Mouse (Mus musculus) gastrocnemius, postnatal 10 days (tissue): ENCODE measurements around the gene Thumpd1. TPM values are rescaled to one million over a fixed set of nuclear protein-coding genes. Genes with fewer than 3 reads are reported as not detected.
"Not testable (repeated sequence)": the region's sequence is repeated elsewhere in the genome, so short reads cannot be mapped to it uniquely, and the experiment has no call there.

Experiments
- DNase-seq: peaks from one replicate; pipeline ENCODE4 v3.0.0; 2021; ENCODE audit warnings: mixed read lengths
- long read RNA-seq, 2 experiments: library from polyadenylated mRNA; stranded (forward); transcript quantifications; one replicate each; pipeline ENCODE4 v2.0.0; 2021
- total RNA-seq, 2 experiments: library from RNA; stranded (reverse); gene quantifications; 2 replicates each; pipeline ENCODE4 v1.2.3; 2021

Gene Thumpd1
- total RNA-seq = 10 to 100 TPM; 18.0 to 18.3 TPM
- long read RNA-seq, experiment 1, transcript Thumpd1-201 (4 exons, 2,689 nt) = major isoform, 53 of 56 reads
- long read RNA-seq, experiment 1, partial matches to known transcripts = 1 of 56 reads
- long read RNA-seq, experiment 1, other reads (novel, unspliced or antisense) = 2 of 56 reads
- long read RNA-seq, experiment 2, transcript Thumpd1-201 (4 exons, 2,689 nt) = major isoform, 42 of 44 reads
- long read RNA-seq, experiment 2, partial matches to known transcripts = 0 of 44 reads
- long read RNA-seq, experiment 2, other reads (novel, unspliced or antisense) = 2 of 44 reads

GRCm38 (mm10) chr7:119720253-119720946 is at the start of gene Thumpd1:
Gene Thumpd1, minus strand, starts transcription at chr7:119720798.
- peak; percentile 96 for DNase-seq

GRCm38 (mm10) chr7:119769895-119770294 is 49.3 kb upstream of the Thumpd1 start:
- no peak for DNase-seq

GRCm38 (mm10) chr7:119766996-119767395 is 46.4 kb upstream of the Thumpd1 start:
- no peak for DNase-seq

- no peak for DNase-seq
Observed at GRCm38 (mm10) chr7:119764377-119764776, 43.8 kb upstream of the Thumpd1 start.

- no peak for DNase-seq
Observed at GRCm38 (mm10) chr7:119762166-119762697, 41.6 kb upstream of the Thumpd1 start.

- no peak for DNase-seq
Observed at GRCm38 (mm10) chr7:119760527-119760951, 39.9 kb upstream of the Thumpd1 start, which contains the start of gene Acsm3. Gene Acsm3, plus strand, starts transcription at chr7:119760923.

DNA sequence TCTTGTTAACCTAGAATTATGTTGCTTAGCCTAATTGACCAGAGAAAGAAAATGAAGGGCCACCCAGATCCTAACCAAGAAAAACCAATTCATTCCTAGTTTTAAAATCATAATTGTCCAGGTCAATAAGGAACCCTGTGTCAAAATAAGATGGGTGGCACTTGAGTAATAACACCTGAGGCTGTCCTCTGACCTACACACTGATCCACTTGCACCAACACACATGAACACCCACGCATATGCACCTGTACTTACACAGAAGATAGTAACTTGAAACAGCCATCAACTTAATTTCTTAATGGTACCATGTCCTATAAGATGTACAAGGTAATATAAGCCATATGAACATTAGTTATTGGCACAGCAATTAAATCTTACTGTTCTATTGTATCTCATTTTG is 33.1 kb upstream of the Thumpd1 start:
- DNase-seq = no peak

GRCm38 (mm10) chr7:119749942-119750341 is 29.3 kb upstream of the Thumpd1 start:
- no peak for DNase-seq

GRCm38 (mm10) chr7:119748761-119749160 is 28.2 kb upstream of the Thumpd1 start:
- DNase-seq = no peak

- DNase-seq = no peak
Observed at GRCm38 (mm10) chr7:119745869-119746268, 25.3 kb upstream of the Thumpd1 start.

GRCm38 (mm10) chr7:119744321-119744720 is 23.7 kb upstream of the Thumpd1 start:
- DNase-seq = no peak

DNA sequence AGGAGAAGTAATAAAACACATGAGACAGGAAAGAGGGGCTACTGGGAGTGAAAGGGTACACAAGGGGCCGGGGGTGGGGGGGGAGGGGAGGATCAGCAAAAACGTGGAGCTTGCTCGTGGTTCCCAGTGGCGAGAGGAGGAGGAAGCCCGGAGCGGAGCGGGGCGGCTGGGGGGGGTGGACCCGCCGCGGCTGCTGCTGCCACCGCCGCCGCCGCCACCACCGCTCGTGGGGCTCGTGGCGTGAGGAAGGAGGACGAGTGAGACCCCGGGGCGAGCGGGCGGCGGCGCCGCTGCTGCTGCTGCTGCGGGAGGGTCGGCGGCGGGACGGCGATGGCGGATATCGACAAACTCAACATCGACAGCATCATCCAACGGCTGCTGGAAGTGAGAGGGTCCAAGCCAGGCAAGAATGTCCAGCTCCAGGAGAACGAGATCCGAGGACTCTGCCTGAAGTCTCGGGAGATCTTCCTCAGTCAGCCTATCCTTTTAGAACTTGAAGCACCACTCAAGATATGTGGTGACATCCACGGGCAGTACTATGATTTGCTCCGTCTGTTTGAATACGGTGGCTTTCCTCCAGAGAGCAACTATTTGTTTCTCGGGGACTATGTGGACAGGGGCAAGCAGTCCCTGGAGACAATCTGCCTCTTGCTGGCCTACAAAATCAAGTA is 19.3 kb upstream of the Thumpd1 start:
- not testable (repeated sequence) for DNase-seq

- DNase-seq = no peak
Observed at GRCm38 (mm10) chr7:119738877-119739276, 18.3 kb upstream of the Thumpd1 start.

DNA sequence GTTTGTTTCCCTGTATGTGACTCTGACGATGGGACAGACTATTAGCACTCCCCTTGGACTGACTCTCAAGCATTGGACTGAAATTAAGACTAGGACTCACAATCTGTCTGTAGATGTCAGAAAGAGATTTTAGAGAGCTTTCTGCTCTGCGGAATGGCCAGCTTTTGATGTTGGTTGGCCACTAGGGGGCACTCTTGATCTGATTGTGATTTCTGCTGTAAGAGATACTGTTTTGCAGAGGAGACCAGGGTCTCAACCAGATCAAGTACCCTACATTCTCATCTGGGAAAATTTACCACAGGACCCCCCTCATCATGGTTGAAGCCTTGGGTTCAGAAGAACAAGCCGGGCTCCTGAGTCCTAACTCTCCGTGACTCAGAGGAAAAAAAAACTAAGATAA is 10.7 kb upstream of the Thumpd1 start:
- not testable (repeated sequence) for DNase-seq

DNA sequence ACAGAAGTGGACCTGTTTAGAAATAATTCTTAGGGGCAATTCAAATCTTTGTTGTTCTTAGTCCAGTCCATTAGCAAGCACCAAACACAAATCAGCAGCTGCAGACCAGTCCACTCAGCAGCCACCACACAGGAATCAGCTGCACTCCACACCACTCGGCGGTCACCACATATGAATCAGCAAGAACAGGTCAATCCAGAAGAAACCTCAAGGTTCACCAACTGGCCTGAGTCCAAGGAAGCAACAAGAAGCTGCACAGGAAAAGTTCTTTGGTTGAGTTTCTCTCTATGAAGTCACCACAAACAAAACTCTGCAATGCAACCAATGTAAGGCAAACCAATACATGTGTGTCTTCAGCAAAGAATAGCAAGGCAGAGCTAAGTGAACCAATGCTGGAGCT is 7.0 kb upstream of the Thumpd1 start:
- no peak for DNase-seq

DNA sequence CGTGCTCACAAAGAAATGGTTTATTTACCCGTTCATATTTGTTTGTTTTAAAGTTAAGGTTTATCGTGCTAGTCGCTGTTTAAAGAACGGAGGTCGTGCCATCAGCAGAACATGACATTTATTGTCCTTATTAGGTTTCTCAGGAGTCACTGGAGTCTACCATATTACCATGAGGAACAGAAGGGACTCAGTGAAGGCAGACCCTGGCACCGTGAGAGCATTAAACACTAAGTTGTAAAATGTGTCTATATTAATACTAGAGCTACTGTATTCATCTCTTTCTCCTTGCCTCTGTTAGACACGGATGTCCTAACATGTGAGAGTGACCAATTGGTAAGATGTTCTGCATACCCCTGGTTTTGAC is 331 bp upstream of the Thumpd1 start:
- DNase-seq = no peak

- DNase-seq = no peak
Observed at GRCm38 (mm10) chr7:119714111-119714510, 6.5 kb downstream of the Thumpd1 start.

DNA sequence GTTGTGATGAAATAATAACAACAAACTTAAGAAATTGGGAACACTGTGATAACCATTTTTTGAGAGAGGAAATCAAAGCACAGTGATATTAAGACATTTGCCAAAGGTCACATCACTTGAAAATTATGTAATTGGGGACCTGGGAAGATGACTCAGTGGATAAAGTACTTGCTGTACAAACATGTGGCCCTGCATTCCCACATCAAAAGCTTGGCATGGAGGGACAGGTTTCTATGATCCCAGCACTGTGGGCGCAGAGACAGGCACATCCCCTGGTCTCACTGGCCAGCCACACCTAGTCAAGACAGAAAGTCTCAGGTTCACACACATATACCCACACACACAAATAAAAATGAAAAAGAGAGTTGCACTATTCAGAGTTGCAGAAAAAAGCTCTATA is 25.7 kb downstream of the Thumpd1 start:
- DNase-seq = no peak

GRCm38 (mm10) chr7:119692302-119692701 is 28.3 kb downstream of the Thumpd1 start:
- no peak for DNase-seq

GRCm38 (mm10) chr7:119689726-119690125 is 30.9 kb downstream of the Thumpd1 start, which contains the start of gene Acsm4:
Gene Acsm4, plus strand, starts transcription at chr7:119690026.
- no peak for DNase-seq

DNA sequence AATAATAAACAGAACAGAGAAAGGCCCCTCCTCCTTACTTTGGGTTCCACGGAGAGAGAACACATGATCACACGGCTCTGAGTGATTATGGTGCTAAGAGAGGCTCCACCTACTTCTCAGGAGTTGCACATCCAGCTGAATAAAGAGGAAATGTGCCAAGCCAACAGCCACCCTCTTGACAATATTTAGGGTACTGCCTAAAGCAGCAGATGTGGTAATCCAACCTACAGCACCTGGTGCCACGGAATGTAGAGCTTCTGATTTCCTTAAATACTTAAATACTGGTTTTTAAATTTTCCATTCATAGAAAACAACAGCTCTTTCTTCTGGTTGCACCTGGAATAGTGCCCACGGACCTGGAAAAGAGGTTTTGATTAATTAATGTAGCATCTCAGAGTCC is 37.9 kb downstream of the Thumpd1 start:
- DNase-seq = no peak

DNA sequence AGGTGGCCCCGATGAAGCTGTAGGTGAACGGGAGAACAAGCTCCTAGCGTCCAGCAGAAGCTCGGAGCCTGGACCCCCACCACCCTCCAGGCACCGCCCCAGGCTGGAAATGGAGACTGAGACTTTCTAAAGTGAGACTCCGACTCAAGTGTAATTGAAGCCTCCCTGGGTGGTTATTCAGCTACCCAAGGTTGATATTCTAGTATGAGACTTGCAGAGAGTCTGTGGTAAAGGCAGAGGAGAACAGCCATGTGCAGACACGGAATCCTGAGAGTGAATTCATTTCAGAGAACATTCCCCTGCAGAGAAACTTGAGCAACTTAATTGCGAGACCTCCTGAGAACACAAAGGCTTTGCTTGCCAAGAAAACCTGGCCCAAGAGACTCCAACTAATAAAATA is 40.5 kb downstream of the Thumpd1 start:
- DNase-seq = no peak

DNA sequence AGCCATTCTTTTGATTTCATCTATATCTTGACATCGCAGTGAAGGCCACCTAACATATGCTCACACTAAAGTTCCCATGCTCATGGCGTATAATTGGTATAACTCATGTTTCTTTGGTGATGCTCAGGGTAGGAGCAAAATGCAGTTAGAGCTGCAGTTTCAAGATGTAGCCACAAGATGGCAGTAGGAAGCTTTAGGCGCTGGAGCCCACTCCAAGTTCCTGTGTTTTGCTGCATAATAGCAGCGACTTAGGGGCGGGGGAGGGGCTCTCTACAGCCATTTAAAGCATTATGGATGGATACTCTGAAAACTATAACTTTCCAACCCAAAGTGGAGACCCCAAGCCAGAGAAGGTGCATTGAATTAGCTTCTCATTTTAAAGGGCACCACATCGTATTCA is 47.1 kb downstream of the Thumpd1 start:
- DNase-seq = peak; percentile 12
